Mouse (Mus musculus): ENCODE data around the gene Abhd17c. TPM values are rescaled to one million over a fixed set of nuclear protein-coding genes. Genes with fewer than 3 reads are reported as not detected.

Gene Abhd17c
- total and polyA plus RNA-seq, 2 experiments from 2014 or later: 67.4 to 89.7 TPM

DNA sequence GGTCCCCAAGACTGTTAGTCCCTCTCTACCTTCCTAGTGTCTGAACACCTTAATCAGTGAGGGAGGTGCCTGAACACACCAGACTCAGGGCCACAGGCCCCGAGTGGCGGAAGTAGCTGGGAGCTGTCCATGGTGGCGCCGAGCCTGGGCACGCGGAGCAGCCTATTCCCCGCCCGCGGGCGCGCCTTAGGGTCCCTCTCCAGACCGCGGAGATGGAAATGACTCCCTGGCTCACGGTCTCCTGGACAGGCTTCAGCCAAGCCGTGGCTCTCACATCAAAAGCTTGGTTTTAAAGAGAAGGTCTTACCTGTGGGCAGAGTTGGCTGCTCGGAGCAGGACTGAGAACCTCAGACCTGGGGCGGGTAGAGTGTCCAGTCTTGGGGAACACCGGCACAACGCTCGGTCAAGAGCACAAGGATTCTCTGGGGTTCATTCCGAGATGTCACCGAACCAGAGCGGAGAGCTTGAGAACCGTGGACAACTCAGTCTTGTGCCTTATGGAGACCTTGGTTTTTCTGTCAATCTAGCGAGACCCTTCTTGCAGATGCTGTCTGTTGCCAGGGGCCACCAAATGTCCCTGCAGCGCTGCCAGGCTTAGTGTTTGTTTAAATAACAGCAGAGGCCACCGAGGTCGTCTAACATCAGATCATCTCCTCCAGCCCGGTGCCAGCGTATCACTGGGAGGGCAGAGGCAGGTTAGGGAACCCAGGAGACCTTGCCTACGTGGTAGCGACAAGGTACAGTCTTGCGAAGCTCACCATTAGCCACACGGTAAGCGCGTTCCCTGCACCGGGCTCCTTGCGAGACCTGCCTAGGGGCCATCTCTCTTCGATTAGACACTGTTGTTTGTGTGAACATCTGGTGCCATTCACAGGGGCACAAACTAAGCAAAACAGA, 66.4 kb downstream of the Abhd17c start:
- DNase-seq (ENCODE audit: low spot score) (peak; percentile 33), ATAC-seq (no peak)
- no peaks in the 10 kb centered on the region for H3K36me3 ChIP-seq (ENCODE audit: insufficient read depth, low read length)

DNA sequence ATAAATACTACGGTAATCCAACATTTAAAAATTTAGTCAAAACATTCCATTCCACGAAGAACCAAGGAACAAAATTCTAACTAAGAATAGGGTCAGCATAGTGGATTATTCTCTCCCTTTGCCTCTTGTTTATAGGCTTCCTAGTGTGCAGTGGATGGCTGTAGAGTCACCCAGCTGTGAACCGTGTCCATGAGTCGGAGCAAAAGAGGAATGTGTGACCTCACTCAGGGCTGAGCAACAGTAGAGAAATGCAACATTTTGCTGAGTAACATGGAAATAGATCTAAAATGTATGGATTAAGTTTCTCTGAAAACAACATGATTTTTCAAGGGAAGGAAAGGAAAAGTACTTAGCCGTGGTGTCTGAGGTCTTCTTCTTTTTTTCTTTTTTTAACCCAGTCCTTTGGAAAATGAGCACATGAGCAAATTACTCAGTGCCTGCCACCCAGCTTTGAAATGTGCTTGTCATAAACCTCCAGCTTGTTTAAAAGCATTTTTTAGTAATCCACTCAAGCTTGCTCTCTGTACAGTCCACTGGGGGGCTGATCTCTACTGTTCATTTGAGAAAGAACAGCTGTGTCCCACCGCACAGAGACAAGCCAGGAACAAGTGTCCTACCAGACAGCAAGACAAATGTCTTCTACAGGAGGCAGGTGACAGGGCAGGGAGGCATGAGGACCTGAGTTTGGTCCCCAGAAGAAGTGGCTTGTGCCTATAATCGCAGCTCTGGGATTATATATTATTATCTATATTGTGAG, 74.3 kb downstream of the Abhd17c start:
- no peaks in the 10 kb centered on the region for H3K27me3 ChIP-seq (ENCODE audit: insufficient read depth, low read length)
- no peaks in the 10 kb centered on the region for H3K36me3 ChIP-seq (ENCODE audit: insufficient read depth, low read length)
- H3K9me3 ChIP-seq (ENCODE audit: low read length): no peaks in the 10 kb centered on the region
- DNase-seq (ENCODE audit: low spot score): no peak
- no peak for TF ChIP-seq CTCF (IDR thresholded peaks at IDR 0.05; ENCODE audit: low read depth)
- no peaks in the 10 kb centered on the region for H3K4me1 ChIP-seq (ENCODE audit: insufficient read depth, low read length)
- no peak for ATAC-seq
- H3K9ac ChIP-seq (replicated peaks; ENCODE audit: low read length): no peak overlapping the region
- 64% methylated on average over 7 of the region's 7 CpGs for WGBS
- H3K27ac ChIP-seq: no peak overlapping the region
- H3K4me2 ChIP-seq (ENCODE audit: low read depth, low read length): no peak overlapping the region
- H3K4me3 ChIP-seq (ENCODE audit: low read length): no peak overlapping the region

More for the DNA sequence above, 66.4 kb downstream of the Abhd17c start:
- Histone ChIP-seq H3K4me3 (ENCODE audit: low read length) (peak overlapping the region; percentile 50), H3K9ac (replicated peaks; ENCODE audit: low read length) (peak overlapping the region; percentile 47; the same call in 1 of the 2 replicates), H3K9me3 (ENCODE audit: low read length) (no peaks in the 10 kb centered on the region), H3K27me3 (ENCODE audit: insufficient read depth, low read length) (no peaks in the 10 kb centered on the region; the same call in 1 of the 2 replicates), H3K4me1 (ENCODE audit: insufficient read depth, low read length) (0 out of 2 replicates have a peak, but pooled peaks cover 4% of the 10 kb centered on the region), H3K27ac (no peak overlapping the region), H3K4me2 (ENCODE audit: low read depth, low read length) (peak overlapping the region; percentile 83)
- WGBS: 4% methylated on average over 39 of the region's 39 CpGs
- TF ChIP-seq CTCF (IDR thresholded peaks at IDR 0.05; ENCODE audit: low read depth): no peak

DNA sequence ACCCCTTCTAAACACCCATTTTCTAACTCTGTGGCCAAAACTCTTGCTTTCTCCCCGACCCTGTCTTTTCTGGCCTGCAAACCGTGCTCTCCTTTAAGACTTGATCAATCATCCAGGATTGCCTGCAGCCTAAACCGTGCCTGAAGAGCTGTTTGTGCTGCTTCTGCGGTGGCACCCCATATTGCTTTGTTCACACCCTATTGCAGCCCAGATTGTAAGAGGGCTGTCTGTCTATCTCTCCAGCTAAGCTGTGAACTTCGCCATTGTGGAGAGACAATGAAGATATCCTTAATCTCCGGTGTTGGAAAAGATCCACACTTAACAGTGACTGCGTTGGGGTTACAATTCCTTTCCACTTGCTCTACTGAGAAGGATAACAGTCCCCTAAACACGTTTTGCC, 77.4 kb downstream of the Abhd17c start:
- no peak for DNase-seq (ENCODE audit: low spot score)
- H3K27me3 ChIP-seq (ENCODE audit: insufficient read depth, low read length): no peaks in the 10 kb centered on the region
- no peaks in the 10 kb centered on the region for H3K36me3 ChIP-seq (ENCODE audit: insufficient read depth, low read length)
- no peak overlapping the region for H3K9ac ChIP-seq (replicated peaks; ENCODE audit: low read length)
- no peak for TF ChIP-seq CTCF (IDR thresholded peaks at IDR 0.05; ENCODE audit: low read depth)
- no peak overlapping the region for H3K4me3 ChIP-seq (ENCODE audit: low read length)
- H3K4me1 ChIP-seq (ENCODE audit: insufficient read depth, low read length): no peaks in the 10 kb centered on the region
- ATAC-seq: no peak
- H3K27ac ChIP-seq: no peak overlapping the region
- 60% methylated on average over 8 of the region's 8 CpGs for WGBS
- H3K9me3 ChIP-seq (ENCODE audit: low read length): no peaks in the 10 kb centered on the region
- no peak overlapping the region for H3K4me2 ChIP-seq (ENCODE audit: low read depth, low read length)

DNA sequence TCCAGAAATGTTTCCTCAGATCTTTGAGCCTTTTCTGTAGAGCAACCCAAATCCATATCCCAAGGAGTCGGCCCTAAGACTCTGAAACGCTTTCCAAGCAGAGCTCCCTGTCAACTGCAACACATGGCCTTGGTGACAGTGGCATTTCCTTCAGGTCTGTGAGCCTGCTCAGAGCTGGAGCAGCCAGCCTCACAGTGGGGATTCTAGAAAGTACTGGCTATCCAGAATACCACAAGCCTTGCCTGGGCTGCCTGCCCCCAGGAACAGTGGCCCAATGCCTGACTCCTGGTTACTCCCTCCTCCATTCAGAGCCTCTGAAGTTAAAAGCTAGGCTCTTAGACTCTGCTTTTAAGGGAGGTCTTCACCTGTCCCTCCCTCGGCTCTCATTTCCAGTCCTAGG, 77.8 kb downstream of the Abhd17c start:
- TF ChIP-seq CTCF (IDR thresholded peaks at IDR 0.05; ENCODE audit: low read depth): no peak
- Histone ChIP-seq H3K27ac (no peak overlapping the region), H3K4me1 (ENCODE audit: insufficient read depth, low read length) (no peaks in the 10 kb centered on the region), H3K9ac (replicated peaks; ENCODE audit: low read length) (no peak overlapping the region), H3K4me3 (ENCODE audit: low read length) (no peak overlapping the region), H3K4me2 (ENCODE audit: low read depth, low read length) (no peak overlapping the region), H3K36me3 (ENCODE audit: insufficient read depth, low read length) (no peaks in the 10 kb centered on the region), H3K27me3 (ENCODE audit: insufficient read depth, low read length) (no peaks in the 10 kb centered on the region), H3K9me3 (ENCODE audit: low read length) (no peaks in the 10 kb centered on the region)
- DNase-seq (ENCODE audit: low spot score) (no peak), ATAC-seq (no peak)
- 75% methylated on average over 3 of the region's 3 CpGs for WGBS

DNA sequence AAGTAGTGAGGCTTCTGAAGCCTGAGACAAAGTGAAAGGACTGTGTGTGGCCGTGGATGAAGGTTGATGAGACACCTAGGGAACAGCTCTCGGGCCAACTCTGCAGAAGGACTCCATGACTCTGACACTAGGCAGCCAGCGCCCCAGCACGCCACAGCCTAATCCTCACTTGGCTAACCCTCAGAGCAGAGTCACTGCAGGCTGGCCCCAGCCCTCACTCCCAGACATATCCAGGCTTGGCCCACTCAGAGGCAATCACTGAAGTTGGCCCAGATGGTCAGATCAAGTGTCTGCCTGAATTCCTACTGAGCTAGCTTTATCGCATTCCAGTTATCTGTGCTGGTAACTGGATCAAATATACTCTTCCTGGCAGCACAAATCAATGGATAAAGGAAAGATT, 82.8 kb downstream of the Abhd17c start:
- no peak for TF ChIP-seq CTCF (IDR thresholded peaks at IDR 0.05; ENCODE audit: low read depth)
- 53% methylated on average over 5 of the region's 5 CpGs for WGBS
- H3K4me2 ChIP-seq (ENCODE audit: low read depth, low read length): no peak overlapping the region
- no peaks in the 10 kb centered on the region for H3K9me3 ChIP-seq (ENCODE audit: low read length)
- H3K9ac ChIP-seq (replicated peaks; ENCODE audit: low read length): no peak overlapping the region
- H3K27me3 ChIP-seq (ENCODE audit: insufficient read depth, low read length): no peaks in the 10 kb centered on the region
- no peaks in the 10 kb centered on the region for H3K36me3 ChIP-seq (ENCODE audit: insufficient read depth, low read length)
- H3K27ac ChIP-seq: 0 out of 2 replicates have a peak overlapping the region, but pooled peaks have one; percentile 32
- DNase-seq (ENCODE audit: low spot score) (peak; percentile 34), ATAC-seq (peak; percentile 66)
- no peaks in the 10 kb centered on the region for H3K4me1 ChIP-seq (ENCODE audit: insufficient read depth, low read length)
- H3K4me3 ChIP-seq (ENCODE audit: low read length): no peak overlapping the region

DNA sequence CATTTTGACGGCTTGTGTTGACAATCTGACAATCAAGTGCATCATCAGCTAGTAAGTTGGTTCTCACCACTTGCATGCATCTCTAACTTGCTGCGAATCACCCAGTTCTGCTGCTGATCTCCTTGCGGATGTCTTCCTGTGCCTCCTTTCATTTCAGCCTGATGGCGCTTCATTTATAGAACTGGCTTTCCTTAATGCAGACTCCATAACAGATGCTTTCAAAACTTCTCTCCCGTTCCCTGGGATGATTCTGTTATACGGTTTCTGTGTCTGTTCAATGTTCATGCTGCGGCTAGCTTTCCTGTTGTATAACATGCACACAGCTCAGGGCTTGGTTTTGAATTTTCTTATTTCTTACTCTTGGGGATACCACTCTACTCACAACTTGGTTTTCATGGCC, 91.9 kb downstream of the Abhd17c start:
- H3K9ac ChIP-seq (replicated peaks; ENCODE audit: low read length): no peak overlapping the region
- no peak overlapping the region for H3K27ac ChIP-seq
- H3K9me3 ChIP-seq (ENCODE audit: low read length): no peaks in the 10 kb centered on the region
- WGBS: 91% methylated on average over 7 of the region's 7 CpGs
- TF ChIP-seq CTCF (IDR thresholded peaks at IDR 0.05; ENCODE audit: low read depth): no peak
- H3K4me1 ChIP-seq (ENCODE audit: insufficient read depth, low read length): no peaks in the 10 kb centered on the region
- no peak overlapping the region for H3K4me3 ChIP-seq (ENCODE audit: low read length)
- ATAC-seq (no peak), DNase-seq (ENCODE audit: low spot score) (no peak)
- H3K27me3 ChIP-seq (ENCODE audit: insufficient read depth, low read length): no peaks in the 10 kb centered on the region
- no peak overlapping the region for H3K4me2 ChIP-seq (ENCODE audit: low read depth, low read length)
- no peaks in the 10 kb centered on the region for H3K36me3 ChIP-seq (ENCODE audit: insufficient read depth, low read length)

Other genes starting within 250 kb of the Abhd17c start
- gene Cemip, start 65.4 kb downstream of the Abhd17c start, total RNA-seq (2014; rRNA removed): 5.7 and 10.3 TPM in 2 replicates
- gene Cemip, start 65.4 kb downstream of the Abhd17c start, polyA plus RNA-seq (2015; fragmentation: Nextera tagmentation; extraction: Ambion mirVana): 0.81 and 1.0 TPM in 2 replicates